Mouse (Mus musculus) embryo, embryonic 11.5 days (tissue): ENCODE data around the gene Acap3.

Experiments
- DNase-seq: peaks from one replicate; pipeline ENCODE4 v3.0.0-alpha.2; 2012; ENCODE audit warnings: low read depth, low spot score

Acap3 gene

DNA sequence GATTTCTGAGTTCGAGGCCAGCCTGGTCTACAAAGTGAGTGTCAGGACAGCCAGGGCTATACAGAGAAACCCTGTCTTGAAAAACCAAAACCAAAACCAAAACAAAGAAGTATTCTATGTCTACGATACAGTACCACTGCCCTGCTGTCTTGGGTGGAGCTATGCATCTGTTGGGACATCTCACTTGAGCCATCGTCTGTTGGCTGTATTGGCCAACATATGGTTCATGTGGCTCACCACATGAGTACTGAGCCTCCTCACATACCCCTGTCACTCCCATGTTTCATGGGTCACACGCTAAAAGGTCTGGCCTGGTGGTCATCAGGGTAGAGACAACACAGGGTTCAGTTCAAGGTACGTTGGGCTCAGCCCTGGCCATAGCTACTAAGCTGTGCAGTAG, 5.3 kb upstream of the Acap3 start:
- no peak for DNase-seq

DNA sequence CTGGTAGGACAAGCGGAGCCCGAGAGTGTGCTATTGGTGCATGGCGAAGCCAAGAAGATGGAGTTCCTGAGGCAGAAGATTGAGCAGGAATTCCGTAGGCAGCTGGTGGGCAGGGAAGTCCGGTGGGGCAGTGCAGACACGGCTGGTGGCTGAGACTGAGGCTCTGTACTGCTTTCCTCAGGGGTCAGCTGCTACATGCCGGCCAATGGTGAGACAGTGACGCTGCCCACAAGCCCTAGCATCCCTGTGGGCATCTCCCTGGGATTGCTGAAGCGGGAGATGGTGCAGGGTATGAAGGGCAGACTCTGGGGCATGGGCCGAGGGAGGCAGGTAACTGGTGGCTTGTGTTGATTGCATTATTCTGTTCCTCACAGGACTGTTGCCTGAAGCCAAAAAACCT, 3.9 kb upstream of the Acap3 start:
- DNase-seq: no peak

DNA sequence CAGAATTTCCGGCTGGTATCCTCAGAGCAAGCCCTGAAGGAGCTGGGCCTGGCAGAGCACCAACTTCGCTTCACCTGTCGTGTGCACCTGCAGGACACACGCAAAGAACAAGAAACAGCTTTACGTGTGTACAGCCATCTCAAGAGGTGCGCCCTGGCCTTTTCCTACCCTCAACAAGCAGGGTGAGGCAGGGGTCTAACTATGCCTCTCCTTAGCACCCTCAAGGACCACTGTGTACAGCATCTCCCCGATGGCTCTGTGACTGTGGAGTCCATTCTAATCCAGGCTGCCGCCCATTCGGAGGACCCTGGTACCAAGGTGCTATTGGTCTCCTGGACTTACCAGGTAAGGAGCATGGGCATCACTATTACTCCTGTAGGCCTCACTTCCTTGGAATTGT, 3.4 kb upstream of the Acap3 start:
- DNase-seq: no peak

DNA sequence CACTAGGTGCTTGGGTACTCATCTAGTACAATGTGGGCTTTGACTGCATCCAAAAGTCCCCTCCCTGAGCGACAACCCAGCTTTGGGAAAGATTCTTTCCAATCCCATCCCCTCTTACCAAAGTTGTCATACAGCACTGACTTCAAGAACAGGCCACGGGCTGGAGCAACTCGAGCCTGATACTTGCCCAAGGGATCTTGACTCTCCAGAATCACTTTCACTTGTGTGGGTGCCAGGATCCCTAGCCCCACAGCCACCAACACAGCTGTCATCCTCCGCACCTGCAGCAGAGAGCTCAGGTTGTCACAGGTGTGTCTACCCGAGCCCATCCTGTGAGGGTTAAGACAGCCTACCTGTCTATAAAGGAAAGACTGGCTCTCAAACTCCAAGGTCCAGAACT, 2.3 kb upstream of the Acap3 start:
- DNase-seq: no peak

DNA sequence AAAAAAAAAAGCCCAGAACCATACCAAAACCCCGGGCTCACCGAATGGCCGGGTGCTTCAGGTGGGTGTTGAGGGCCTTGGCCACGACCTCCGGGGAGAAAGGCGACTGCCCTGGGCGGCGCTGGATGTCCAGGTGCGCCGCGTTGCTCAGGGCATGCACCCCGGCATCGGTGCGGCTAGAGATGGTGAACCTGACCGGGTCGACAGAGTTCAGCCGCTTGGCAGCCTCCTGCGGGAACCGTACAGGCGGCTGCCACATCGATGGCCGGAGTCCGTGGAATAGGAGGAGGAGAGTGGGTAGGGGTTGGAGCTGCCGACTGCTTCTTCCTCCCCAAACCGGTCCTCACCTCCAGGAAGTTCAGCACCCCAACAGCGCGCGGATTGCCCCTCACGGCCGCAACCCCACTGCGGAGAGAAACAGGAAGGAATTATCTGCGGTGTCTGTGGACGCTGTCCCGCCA, 581 bp upstream of the Acap3 start:
- DNase-seq: no peak

DNA sequence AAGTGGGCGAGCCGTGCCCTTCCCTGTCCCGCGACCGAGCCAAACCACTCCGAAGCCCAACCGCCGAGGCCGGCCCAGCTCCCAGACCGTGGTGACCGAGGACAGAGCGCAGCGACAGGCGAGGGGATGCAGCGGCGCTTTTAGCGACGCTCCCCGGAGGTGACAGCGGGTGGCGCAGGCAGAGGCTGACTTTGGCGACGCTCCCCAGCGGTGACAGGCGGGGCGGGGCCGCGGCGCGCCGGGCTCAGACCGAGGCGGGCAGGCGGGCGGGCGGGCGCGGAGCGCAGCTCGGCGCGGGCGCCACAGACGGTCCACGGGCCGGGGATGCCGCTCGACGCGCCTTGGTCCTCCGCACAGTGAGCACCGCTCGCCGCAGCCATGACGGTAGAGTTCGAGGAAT, 395 bp downstream of the Acap3 start:
- peak; percentile 74 for DNase-seq

DNA sequence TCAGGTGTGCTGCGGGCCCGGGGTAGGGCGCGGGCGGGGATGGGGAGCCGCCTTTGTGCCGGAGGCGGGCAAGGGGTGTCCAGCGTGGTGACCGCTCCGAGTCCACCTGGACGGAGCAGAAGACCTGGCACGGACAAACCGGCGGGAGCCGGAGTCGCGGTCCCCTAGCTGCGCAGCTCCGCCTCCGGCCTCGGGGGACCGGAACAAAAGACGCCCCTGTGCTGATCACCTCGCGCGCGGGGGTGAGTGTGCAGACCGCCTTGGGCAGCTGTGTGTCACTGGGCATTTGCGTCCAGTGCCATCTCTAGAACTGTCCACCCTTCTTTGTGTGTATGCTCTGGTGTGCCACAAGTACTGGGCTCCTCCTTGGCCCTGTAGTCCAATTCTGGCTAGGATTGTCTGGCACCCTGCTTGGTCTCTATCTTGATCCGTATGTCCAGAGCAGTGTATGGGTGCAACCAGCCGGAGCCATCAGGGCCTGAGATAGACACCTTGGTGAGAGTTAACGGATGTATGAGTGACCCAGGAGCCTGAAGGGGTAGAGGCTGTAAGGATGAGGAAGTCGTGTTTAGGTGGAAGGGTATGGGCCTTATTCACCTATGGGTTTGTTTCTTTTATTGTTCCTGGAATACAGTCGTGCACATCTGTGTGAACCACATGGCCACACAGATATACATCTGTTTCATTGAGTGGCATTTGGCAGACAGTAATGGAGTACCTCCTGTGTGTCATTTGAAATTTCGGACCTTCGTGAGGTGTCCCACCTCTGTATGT, 1.0 kb downstream of the Acap3 start:
- DNase-seq: no peak

DNA sequence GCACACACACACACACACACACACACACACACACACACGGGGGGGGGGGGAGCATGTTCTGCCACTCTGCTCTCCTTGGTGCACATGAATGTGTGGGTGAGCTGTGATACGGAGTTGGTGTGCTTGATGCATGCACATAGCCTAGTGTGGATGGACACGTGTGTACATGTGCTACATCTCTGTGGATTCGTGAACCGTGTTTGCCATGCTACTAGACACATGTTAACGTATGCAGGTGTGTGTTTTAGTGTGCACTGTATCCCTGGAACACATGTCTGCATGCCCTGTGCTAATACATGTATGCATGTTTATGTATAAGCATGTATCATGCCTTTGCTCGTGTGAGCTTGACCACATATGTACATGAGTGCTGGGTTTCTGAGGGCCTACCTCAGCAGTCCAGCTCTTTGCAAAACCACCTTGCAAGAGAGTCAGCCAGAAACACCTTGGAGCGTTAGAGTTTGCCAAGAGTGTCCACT, 1.6 kb downstream of the Acap3 start:
- no peak for DNase-seq

DNA sequence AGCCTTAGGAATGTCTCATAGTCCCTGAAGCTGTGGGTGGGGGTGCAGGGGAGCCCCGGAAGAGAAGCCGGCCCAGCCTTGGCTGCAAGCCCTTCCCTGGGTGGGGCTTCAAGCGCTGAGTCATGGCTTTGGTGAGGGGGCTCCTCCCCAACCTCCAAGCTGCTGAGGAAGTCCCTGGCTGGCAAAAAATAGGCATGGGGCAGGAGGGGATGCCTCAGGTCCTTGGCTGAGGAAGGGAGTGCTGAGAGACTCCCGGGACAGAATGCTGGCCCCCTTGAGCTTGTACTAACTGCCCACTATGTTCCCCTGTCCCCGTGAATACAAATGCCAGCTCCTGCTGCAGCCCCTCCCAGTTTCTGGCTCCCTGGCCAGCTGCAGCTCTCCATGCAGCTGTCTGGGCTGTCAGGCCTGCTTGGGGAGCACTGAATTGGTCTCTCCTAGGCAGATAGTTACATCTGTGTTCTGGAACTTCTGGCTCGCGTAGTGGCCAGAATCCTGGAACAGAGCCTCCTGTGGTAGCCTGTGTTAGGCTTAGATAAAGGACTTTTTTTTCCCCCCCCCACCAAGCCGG, 2.8 kb downstream of the Acap3 start:
- DNase-seq: no peak

DNA sequence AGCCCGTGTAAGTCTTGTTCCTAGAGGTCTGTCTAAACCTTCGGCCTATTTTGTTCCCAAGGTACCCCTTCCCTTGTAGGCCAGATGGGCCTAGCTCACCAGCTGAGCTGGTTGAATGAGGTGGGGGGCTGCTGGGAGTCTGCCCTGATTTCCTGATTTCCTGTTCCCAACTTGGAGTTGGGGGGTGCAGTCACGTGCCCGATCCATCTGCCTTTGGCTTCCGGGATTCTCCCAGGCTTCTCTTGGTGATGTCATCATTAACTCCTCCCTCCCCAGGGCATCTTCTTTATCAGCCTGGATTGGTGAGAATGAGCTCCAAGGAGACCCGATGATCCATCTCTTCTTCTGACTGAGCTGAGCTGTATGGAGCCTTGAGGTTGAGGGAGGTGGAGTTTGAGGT, 3.6 kb downstream of the Acap3 start:
- no peak for DNase-seq

DNA sequence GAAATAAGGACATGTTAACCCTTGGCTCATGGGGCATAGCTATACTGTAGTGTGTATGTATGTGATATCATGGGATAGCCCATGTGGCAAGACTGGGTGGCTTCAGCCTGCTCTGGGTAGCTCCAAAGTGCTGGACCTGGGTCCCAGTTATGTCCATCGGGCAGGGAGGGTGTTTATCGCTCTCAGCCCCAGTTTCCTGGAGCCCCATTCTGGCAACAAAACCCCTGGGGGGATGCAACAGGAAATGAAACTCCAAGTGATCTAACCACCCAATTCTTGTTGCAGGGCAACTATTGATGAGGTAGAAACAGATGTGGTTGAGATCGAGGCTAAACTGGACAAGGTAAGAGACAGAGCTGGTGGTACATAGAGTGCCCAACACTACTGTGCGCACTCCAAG, 4.2 kb downstream of the Acap3 start:
- no peak for DNase-seq

DNA sequence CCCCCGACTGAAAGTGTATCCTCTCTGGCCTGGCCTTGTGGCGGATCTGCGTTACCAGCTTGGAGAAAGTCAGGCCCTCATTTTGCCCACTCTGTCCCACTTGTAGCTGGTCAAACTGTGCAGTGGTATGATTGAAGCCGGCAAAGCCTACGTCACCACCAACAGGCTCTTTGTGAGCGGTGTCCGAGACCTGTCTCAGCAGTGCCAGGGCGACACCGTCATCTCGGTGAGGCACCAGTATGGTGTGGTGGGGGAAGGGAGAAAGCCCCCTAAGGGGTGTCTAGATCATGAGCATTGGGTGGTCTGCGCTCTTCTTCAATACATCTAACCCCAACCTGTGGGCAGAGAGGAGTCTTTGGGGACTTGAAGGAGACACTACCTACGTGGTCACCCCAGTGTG, 4.8 kb downstream of the Acap3 start:
- no peak for DNase-seq

DNA sequence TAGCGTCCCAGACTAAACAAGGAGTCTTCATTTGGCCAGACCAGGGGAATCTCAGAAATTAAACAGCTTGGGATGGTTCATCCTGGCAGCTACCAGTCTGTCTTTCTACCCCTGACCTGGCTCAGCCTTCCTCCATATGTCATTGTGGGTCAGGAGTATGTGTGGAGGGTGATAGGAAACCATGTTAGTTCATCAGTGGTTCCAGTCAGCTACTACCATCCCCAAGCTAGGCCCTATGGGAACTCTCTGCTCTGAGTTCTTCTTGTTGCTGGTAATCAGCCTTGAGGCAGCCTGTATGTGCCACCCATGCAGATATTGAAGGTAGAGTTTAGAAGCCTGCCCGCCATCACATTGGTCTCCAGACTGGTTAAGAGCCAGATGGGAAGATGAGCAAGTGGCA, 6.7 kb downstream of the Acap3 start:
- no peak for DNase-seq

DNA sequence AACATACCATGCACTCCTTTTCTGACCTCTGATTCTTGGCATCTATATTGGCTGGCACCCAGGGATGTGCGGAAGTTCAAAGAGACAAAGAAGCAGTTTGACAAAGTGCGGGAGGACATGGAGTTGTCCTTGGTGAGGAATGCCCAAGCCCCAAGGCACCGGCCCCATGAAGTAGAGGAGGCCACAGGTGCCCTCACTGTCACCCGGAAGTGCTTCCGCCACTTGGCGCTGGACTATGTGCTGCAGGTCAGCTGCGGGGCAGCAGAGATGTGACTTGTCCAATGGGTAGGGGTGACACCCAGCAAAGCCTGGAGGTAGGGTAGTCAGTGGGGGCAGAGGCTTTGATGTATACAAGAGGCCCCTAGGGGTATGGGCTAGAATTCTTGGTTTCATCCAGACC, 7.7 kb downstream of the Acap3 start:
- DNase-seq: no peak

DNA sequence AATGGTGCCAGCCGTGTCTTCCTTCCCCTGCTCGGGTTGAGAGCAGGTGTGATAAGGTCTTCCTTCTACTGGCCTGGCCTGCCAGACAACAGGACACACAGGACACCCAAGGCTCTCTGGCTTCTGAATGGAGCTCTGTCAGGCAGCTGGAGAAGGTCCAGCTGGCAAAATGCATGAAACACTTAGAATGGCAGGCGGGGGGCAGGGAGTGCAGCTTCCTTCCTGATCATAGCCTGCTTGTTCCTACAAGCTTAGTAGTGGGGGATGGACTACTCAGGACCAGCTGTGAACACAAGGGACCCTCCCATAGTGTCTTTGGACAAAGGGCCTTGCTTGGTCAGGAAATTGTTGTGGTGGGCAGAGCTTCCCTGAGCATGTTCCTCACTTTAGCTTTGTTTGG, 9.6 kb downstream of the Acap3 start:
- no peak for DNase-seq

DNA sequence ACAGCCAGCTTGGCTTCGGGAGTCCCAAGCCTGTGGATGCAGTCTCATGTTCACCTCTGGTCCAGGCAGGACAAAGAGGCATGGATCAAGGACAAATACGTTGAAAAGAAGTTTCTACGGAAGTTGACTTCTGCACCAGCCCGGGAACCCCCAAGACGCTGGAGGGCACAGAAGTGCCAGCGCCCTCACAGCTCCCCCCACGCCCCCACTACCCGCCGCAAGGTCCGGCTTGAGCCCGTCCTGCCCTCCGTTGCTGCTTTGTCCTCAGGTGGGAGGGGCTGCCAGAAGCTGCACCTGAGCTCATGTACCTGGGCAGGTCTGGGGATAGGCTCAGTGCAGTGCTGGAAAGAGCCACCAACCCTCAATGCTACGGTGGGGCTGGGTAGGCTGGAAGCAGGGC, 11.6 kb downstream of the Acap3 start:
- no peak for DNase-seq

DNA sequence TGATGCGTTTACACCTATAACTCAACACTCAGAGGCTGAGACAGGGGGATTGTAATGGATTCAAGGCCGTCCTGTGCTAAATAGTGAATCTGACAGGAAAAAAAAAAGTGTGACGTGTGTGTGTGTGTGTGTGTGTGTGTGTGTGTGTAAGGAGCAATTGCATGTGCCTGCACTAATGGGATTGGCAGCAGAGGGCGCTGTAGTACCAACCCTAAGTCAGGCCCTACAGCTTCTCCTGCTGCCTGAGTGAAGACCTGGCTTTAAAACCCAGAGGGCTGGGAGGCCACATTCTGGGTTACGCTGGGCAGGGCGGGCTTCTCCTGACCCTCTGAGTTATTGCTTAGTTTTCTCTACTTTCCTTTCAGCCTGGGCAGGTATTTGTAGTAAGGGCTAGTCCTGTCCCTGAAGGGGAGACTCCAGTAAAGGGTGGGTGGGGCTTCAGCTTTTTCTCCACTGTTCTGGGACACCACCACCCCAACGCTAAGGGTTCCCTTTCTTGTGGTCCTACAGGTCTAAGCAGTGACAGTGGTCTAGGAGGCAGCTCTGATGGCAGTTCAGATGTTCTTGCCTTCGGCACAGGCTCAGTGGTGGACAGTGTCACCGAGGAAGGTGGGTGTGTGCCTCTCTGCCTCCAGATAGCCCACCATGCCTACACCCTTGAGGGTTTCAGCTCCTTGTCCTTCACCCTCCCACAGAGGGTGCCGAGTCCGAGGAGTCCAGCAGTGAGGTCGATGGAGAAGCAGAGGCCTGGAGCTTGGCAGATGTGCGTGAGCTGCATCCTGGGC, 12.9 kb downstream of the Acap3 start:
- DNase-seq: no peak

DNA sequence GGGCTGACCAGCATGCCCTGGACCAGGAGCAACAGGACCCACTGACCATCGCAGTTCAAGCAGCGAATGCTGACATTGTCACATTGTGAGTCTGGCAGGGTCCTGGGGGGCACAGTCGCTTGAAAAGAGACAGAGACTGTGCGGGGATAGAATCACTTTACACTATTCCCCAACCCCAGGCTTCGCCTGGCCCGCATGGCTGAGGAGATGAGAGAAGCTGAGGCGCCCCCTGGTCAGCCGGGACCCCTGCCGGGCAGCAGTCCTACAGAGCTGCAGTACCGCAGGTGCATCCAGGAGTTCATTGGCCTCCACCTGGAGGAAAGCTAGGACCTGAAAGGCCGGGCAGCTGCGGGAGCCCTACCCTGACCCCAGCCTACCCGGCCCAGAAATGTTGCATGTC, 14.0 kb downstream of the Acap3 start:
- DNase-seq: no peak

DNA sequence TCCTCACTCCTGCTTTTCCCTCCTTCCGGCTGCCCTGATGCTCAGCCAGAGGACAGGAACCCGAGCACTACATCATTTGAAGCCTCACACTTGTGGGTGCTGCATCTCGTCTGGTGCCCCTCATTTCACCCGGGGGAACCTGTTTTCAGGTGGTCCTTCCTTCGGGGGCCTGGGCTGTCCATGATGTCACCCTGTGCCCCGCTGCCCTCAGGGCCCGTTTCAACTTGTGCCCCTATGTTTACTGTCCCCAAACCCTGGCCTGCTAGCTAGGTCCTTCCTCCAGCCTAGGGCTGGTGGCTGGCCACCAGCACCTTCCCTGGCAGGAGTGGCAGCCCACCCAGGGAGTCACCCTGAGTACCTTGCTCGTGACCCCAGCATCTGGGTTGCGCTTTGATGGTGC, 14.5 kb downstream of the Acap3 start:
- DNase-seq: no peak

DNA sequence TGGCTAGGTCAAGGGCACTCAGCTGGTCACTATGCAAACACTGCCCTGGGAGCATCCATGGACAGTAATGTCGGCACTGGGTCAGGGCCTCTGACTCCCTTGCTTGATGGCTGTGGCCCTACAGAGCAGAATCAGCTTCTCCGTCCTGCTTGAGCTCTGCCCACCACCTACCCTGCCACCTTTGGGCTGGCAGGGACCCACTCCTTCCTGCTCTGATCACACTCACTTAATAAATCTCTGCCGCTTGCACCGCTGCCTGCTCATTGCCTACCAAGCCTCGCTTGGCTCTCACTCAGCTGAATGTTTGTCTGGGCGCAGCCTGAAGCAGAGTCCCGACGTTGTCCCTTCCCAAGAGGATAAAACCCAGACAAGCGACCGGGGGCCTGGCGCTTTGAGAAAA, 15.4 kb downstream of the Acap3 start:
- no peak for DNase-seq

DNA sequence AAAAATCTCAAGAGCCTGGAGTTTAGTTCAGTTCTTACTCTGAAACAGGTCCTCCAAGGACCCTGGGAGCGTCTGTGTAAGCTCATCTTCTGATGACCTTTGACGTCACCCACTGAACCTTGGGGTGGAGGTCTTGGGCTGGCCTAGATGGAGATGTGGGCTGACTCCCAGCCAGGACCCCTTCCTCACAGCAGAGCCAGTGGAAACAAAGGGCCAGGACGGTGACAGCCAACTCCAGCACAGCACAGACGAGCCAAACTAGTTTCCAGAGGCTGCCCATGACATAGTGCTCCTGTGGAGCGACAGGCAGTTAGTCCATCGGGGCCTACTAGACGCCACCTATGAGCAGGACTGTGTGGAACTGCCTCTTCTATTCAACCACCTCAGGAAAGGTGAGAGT, 16.7 kb downstream of the Acap3 start:
- DNase-seq: no peak

DNA sequence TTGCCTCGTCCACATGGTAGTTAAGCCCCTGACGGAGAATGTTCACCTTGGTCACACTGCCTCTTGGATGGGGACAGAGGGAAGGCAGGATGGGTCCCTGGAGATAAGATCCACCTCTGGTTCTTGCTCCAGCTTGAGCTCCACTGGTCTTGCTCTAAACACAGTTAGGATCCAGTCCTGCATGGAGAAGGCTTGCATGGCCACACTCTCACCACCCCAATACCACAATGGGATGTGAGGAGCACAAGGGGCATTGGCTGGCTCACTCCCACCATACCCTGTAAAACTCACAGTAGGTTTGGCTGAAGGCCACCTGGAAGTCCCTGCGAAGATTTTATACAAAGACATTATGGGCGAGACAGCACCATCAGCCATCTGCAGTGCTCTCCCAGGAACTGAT, 17.1 kb downstream of the Acap3 start:
- DNase-seq: no peak

DNA sequence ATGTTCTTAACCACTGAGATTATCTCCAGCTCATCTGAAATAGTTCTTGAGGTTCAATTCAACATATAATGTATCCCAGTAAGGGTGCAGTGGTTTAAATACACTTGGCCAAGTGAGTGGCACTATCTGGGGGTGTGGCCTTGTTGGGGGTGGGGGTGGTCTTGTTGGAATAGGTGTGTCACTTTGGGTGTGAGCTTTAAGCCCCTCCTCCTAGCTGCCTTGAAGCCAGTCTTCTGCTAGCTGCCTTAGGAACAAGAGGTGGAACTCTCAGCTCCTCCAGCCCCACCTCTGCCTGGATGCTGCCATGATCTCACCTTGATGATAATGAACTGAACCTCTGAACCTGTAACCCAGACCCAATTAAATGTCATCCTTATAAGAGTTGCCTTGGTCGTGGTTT, 40.4 kb downstream of the Acap3 start:
- DNase-seq: no peak
